Mouse (Mus musculus) megakaryocyte, adult 5-6 weeks (primary cell): ENCODE measurements at regions not wholly inside any gene's neighbourhood (a gene's known extent, or its start where the extent isn't known, plus 50 kb on each side); places are given as distances from the start of the nearest gene placed in this dataset.

Experiments
- ATAC-seq: 2 replicates; pipeline ENCODE4 v1.8.0; 2016; ENCODE audit warnings: mild to moderate bottlenecking, inconsistent platforms; ENCODE audit not compliant: poor library complexity, severe bottlenecking

- no peak for ATAC-seq
Observed at GRCm38 (mm10) chr5:54178966-54179547, 180.8 kb downstream of the Stim2 start.

DNA sequence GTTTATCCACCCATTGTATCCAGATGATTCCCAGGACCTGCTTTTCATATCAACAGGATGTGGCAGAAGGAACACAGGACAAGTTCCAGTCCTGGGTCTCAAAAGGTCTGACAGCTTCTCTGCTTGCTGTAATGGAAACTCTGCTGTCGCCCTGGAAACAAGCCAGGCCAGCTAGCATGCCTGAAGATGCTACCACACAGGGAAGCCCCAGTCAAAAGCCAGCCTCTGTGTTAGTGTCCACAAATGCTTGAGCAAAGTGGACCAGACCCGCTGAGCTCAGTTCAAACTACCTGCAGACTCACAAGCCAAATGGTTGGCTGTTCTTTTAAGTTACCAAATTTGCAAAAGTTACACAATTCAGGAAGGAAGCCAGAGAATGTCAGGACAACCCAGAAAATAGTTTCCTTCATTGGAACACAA, 181.9 kb downstream of the Stim2 start:
- ATAC-seq: no peak

- ATAC-seq: no peak
Observed at GRCm38 (mm10) chr5:54180640-54181326, 182.5 kb downstream of the Stim2 start.

DNA sequence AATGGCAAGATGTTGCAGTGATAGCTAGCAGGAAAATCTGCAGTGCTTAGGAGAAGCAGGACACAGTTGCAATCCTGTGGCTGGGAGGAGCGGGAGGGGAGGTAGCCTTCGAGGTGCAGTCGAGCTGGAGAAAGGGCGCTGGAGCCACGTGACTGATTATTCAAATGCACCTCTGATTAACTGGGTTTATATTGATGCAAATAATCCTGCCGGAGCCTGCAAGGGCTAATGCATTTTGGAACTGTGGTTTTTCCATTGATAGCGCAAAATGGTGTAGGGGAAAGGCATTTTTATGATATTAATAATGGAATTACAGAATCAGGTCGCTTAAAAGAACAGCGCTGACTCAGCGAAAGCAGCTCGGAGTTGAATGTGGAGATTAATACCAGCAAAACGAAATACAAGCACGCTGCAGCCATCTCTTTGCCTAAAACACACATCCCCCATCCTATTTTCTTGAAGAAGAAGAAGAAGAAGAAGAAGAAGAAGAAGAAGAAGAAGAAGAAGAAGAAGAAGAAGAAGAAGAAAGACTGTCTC, 183.1 kb downstream of the Stim2 start:
- ATAC-seq: no peak

DNA sequence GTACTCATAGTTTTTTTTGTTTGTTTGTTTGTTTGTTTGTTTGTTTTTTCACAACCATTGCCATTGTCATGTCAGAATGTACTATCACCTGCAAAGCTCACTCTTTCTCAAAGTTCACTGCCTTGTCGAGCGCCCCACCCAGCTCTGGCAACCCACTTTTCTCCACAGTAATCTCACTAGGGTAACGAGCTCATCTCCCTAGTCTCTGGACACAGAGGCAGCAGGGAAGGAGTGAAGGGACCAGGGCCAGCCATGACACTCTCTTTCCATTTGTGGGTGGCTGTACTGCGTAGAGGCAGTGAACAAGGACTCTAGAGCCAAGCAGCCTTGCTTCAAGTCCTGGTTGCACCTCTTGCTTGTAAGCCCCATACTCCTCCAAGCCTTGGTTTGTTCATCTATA, 184.5 kb downstream of the Stim2 start:
- ATAC-seq: no peak

- no peak for ATAC-seq
Observed at GRCm38 (mm10) chr5:54185662-54186061, 187.4 kb downstream of the Stim2 start.

- no peak for ATAC-seq
Observed at GRCm38 (mm10) chr5:54186076-54186676, 187.9 kb downstream of the Stim2 start.

GRCm38 (mm10) chr5:54191688-54192087, 193.4 kb downstream of the Stim2 start:
- ATAC-seq: no peak

DNA sequence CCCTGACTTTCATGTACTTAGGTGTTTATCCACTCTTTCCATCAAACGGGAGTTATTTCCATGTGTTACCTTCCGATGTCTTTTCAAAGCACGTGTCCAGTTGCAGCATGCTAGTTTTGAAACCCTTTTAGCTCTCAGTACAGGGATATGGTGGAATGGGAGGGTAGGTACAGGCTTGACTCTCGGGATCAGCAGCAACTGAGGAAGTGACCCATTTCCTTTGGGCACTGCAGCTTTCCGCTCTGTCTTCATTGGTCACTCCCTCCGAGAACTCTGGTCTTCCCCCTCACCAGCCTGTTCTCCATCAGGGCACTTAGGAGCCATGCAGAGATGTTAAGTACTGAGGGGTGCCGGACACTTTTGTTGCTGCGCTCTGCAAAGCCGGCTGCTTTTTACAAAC, 196.5 kb downstream of the Stim2 start:
- ATAC-seq: no peak

GRCm38 (mm10) chr5:54200032-54200431, 201.7 kb downstream of the Stim2 start:
- no peak for ATAC-seq

DNA sequence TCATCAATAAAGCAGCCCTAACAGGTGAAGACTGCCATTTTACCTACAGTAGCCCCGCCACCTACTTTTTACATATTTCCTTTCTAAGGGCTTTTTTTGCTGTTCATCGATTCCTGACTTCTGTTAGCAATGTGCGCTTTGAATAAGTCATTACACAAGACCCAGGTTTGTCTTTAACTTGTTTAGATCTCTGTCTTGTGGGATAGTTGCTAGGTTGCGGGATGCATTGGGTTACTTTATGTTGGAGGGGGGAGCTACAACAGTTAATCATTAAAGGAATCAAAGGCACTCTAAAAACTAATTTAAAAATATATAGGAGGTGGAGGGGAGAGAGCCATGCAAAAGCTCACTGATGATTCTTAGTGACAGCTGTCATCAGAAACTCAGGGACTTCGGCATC, 202.3 kb downstream of the Stim2 start:
- no peak for ATAC-seq

DNA sequence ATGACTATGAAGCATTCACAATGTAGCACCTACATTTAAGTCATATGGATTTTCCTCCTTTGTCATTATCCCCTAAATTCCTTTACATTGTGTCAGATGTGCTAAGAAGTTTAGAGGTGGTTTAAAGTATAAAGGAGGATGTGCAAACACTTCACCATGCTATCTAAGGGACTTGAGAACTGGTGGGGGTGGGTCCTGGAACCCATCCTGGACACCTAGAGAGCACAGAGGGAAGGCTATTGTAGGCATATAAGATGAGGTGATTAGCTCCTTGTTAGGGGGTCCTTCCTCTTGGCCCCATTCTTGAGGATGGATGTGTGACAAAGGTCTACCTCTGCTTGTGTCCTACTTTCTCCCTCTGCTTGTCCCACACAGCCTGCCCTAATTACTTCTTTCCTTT, 213.2 kb downstream of the Stim2 start:
- ATAC-seq: no peak

GRCm38 (mm10) chr5:54212038-54212589, 213.8 kb downstream of the Stim2 start:
- no peak for ATAC-seq

GRCm38 (mm10) chr5:54225031-54225430, 226.7 kb downstream of the Stim2 start:
- ATAC-seq: no peak

DNA sequence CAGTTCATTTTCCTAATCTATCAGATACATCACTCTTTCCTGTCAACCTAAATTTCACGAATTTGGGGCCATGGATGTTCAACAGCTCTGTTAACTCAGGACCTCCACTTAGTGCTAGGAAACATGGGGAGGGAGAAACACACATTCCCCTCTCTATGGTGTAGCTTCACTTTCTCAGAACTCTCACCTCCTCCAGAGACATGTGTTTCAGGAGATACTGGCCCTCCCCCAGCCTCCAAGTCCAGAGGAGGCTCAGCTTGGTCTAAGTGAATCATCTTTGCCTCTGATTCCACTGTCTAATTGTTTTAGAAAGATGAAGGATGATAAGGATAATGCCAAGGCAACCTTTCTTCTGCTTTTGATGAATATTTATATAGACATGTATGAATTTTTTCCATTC, 236.3 kb downstream of the Stim2 start:
- no peak for ATAC-seq

GRCm38 (mm10) chr5:54235226-54235625, 236.9 kb downstream of the Stim2 start:
- ATAC-seq: no peak

- no peak for ATAC-seq
Observed at GRCm38 (mm10) chr5:54237226-54237625, 238.9 kb downstream of the Stim2 start.

GRCm38 (mm10) chr5:54238646-54239167, 240.4 kb downstream of the Stim2 start:
- ATAC-seq: no peak

DNA sequence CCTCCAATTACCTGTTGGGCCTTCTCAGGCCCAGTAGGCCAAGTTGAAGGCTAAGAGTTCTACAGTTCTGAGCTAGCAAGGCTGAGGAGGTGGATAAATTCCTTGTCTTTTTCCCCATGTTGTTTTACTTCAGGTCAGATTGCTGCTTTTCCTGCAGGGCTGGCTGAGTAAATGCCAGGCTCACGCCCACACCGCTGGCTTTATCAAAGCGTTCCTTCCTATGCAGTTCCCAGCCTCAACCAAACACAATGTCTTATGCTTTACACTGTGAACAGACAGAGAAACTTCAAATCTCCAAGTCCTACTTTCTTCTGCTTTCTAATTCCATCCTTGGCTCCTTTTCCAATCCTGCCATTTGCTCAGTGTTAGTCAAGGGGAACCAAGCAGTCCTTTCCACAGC, 241.3 kb downstream of the Stim2 start:
- ATAC-seq: no peak

GRCm38 (mm10) chr5:54241169-54241917, 243.0 kb downstream of the Stim2 start:
- ATAC-seq: no peak

DNA sequence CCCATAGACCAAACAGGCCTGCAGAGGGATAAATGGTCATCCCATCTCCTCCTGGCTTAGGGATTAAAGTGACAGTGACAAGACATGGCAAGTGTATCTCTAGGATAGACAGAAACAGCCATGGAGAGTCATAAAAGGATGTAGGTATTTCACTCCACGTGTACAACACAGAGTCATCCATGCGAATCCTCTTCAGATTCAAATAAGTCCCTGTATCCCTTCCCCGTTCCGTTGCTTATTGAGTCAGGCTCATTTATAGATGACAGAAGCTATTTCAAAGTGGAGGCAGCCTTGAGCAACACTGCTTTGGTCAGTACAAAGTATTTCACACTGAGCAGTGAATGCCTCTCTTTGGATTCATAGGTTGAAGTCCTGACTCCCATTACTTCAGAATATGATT, 243.8 kb downstream of the Stim2 start:
- no peak for ATAC-seq
